Mouse (Mus musculus) liver, adult (tissue): ENCODE data around the gene Rap1gap2.

Experiments
- GATA4 ChIP-seq: IDR thresholded peaks from 2 replicates; pipeline ENCODE4 v1.6.1; 2014; ENCODE audit warnings: mild to moderate bottlenecking, low read length; ENCODE audit not compliant: insufficient replicate concordance

Rap1gap2 gene

DNA sequence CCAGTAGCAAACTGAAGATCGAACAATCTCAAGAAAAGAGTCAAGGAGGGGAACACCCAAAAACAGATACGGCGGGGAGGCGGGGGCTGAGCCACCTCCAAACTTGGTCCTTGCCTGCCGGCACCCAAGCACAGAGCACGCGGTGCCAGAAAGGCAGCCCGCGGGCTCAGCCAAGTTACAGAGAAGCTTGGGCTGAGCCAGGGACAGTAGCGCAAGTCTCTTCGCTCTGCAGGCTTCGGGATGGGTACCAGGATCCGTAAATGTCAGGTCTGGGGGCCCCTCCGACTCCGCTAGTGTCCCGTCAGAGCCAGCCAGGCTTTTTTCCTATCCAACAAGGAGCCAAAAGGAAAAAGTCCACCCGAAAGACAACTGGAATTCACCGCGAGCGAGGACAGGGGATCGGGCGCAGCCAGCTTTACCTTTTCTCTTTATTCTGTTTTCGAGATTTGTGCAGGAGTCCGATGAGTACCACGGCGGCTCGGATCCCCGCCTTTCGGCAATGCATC lies 88.7 kb downstream of the Rap1gap2 start:
- TF ChIP-seq GATA4 = no peak

DNA sequence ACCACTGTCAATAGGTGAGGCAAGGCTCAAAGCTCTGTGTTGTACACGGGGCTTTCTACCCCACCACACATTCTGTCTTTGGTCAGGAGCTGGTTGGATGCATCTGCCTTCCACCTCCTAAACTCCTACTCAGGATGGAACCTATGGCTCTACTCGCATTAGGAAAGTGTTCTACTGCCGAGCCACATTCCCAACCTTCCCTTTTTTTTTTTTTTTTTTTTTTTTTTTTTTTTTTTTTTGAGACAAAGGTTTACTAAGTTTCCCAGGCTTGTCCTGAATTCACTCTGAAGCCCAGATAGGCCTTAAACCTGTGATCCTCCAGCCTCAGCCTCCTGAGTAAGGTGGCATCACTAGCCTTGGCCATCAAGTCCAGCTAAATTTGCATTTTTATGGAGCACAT lies 90.5 kb downstream of the Rap1gap2 start:
- no peak for TF ChIP-seq GATA4

DNA sequence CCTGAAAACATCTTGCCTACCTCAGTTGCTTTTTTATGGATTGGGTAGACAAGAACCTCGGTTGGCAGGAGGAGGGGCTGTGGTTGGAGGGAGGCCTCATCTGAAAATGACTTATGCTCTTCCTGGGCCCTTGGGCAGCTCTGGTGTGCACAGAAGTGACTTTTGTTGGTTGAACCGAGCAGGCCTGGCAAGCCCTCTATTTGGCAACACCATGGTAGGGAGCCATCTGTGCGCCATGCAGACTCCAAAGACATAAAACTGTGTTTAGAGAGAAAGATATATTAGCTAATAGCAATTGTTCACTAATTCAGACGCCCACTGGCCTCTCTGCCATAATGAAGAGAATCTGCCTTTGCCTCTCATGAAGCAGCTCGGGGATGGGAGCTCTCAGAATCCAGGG lies 94.6 kb downstream of the Rap1gap2 start:
- TF ChIP-seq GATA4 = no peak

DNA sequence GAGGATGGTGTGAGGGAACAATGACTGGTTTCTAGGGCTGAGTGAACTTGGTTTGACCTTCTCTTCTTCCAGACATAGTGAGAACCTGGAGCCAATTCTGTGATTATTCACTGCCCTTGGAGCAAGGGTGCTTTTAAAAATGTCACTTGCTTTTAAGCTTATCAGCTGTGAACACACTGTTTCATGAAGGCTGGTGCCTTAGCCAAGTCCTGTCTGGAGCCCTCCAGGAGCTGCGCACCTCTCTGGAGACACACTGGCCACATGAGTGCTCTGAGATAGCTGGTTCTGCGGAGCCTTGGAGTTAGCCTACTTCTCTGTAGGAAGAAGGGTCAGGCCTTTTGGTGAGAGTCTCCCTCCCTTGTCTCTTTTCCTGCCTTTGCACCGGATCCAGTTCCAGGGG lies 95.7 kb downstream of the Rap1gap2 start:
- no peak for TF ChIP-seq GATA4

DNA sequence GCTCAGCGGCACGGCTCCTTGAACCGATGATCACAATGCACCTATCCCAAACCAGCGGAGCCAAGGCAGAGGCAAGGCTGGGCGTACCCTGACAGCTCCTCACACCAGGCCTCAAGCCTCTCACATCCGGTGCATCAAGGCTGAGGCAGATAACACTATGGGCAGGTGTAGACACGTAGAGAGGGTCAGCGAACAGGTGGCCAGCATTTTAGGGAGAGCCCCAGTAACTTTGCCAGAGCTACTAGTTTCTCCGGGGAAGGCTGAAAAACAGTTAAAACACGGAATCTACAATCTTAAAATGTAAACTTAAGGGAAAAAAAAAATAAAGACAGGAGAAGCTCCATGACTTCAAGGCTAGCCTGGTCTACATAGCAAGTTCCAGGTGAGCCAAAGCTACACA lies 98.1 kb downstream of the Rap1gap2 start:
- no peak for TF ChIP-seq GATA4

DNA sequence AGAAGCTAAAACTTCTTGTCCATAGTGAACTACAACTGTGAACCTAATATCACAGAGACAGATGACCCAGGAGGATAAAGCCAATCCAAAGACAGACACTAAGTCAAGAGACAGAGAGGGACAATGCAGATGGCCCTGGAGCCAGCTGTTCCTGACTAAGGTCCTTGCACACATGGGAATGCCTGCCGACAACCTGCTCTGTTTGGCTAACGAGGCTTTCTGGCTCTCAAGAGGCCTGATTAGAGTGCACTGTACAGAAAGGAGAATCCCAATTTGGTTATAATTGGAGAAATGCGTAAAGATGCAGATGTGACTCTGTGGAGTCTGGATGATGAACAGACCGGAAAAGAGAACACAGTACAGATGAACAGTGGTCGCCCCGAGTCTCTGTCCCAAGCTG lies 104.4 kb downstream of the Rap1gap2 start:
- no peak for TF ChIP-seq GATA4

DNA sequence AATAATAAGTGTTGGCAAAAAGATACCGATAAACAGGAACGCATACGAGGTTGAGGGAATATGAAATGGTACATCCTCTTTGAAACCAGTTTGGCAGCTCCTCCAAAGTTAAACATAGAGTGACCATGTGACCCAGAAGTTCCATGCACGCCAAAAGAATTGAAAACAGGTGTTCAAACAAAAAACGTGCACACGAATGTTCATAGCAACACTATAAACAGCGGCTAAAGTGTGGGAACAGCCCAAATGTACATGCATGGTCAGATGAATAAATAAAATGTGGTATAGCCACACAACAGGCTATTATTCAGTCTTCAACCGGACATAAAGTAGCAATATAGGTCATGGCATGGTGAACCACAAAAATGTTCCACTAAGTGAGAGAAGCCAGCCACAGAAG lies 108.2 kb downstream of the Rap1gap2 start:
- TF ChIP-seq GATA4 = no peak

DNA sequence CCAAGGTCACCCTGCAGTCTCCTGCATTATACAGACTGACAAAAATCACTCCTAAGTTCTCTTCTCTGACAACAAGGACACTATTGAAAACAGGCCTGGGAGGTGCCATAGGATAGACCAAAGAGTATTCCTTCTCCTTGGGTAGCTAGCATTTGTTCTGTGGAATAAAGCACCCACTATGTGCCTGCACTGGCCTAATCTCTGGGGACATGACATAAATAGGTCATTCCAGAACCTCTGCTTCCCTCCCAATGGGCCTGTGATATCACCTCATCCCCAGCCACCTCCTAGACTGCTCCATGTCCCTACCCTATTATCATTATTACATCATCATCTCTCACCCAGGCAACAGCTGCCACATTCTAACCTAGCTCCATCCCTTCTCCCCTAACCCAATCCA lies 108.7 kb downstream of the Rap1gap2 start:
- TF ChIP-seq GATA4 = no peak

DNA sequence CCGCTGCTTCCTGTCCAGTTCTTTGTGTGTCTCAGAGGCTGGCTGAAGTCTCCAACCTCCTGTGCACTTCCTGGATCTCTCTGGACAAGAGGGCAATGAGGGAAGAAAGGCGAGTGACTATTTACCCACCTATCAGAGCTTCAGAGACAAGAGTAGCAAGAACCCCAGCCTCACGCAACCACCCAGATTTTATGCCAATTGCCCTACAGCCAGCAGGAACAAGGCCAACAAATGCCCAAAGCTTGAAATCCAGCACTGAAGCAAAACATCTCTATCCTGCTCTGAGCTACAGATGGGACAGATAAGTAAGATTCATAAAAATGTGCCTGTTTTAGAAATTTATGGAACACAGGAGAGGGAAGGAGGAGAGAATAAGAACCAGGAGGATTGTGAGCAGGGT lies 109.7 kb downstream of the Rap1gap2 start:
- no peak for TF ChIP-seq GATA4

DNA sequence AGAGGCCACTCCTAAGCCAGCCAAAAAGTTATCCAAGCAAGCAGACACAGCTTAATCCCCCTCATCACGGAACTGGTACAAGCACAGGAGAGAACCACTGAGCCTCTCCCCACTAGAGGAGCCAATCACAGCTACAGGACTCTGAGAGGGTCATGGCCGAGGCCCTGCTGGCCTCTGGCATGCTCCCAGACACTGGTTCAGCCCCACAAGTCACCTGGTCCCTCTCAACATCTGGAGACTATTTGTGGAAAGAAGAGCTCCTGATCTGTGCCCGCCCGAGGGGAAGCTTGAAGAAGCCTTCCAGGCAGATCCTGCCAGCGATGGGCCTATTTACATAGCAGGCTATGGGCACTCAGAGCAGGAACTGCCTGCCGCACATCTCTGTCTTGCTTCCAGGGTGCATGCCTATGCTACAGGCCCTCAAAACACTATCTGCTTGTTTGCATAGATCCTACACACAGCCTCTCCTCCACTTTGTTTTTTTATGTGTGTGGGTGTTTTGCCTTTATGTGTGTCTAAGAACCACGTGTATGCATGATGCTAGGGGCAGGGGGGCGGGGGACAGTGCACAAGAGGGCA lies 111.1 kb downstream of the Rap1gap2 start:
- TF ChIP-seq GATA4 = no peak

DNA sequence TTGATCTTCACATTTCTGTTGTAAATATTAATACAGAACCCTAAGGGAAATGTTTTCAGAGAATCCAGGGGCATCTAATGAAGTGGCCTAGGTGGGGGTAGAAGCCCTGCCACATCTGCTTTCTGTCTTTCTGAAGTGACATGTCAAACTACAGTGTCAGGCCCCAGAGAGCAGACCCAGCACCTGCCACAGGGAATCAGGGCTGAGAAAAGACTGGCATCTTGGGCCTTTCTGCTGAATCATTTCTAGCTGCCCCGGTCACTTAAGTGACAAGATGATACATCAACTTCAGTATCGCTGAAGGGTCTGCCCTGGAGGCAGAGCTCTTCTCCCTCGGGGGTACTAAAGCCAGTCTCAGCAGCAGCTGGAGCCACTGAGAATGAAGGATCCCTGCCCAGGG lies 111.7 kb downstream of the Rap1gap2 start:
- TF ChIP-seq GATA4 = no peak

DNA sequence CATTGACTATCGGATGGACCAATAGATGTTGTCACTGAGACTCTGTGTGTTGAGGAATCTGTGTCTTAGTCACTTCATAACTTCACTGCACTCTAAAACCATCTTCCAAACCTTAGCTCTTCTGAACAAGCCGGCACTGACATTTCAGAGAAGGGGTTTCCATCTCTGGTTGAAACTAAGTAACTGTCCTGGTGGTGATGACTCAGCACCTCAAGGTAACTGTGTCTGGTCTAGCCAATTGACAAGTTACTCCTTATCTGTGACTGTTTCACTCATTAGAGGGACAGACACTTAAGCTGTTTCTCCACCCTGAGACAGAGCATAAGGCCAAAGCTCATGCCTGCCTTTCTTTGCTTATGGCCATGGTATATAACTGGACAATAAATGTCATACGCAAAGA lies 114.1 kb downstream of the Rap1gap2 start:
- TF ChIP-seq GATA4 = no peak

DNA sequence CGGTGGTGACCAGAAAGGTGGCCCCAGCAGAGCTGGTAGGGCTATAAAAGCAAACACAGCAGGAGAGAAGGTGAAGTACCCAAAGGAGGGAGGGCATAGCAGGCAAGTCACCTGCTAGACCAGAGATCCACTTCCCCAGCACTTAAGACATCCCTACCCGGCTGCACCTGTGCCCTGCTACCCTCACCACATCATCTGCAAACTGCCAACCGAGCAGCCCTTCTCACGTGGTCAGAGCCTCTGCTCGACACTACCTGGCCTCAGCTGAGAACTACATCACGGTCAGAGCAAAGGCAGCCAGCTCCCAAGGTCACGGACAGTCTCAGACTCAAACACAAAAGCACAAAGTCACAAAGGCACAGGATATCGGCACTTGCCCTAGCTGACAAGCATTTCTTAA lies 116.8 kb downstream of the Rap1gap2 start:
- no peak for TF ChIP-seq GATA4

DNA sequence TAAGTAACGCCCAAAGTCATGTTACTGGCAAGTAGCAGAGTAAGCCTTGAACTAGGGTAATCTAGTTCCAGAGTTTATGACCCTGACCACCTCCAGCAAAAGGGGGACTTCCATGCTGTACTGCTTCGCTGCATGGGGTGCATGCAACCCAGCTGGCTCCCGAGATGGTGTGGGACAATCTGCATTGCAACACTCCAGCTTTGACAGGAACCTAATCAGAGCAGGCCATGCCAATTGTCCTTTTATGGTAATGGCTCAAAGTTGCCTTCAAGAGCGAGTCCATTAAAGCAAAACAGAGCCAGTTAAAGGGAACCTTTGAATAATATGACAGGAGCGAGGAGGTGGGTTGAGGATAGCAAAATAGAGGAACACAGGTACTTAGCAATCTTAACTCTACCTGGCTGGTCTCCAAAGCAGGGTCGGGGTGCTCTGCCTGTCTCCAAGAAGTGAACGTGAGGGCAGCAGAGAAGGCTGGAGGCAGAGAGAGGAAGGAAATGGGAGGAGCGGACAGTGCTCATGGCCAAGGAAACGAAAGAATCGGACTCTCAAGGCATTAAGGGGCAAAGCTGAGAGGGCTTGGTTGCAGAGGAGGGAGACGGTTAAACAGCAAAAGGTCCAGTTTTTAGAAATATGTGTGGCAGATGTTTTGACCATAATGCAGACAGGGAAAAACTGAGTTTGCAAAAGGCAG lies 117.4 kb downstream of the Rap1gap2 start:
- TF ChIP-seq GATA4 = no peak

DNA sequence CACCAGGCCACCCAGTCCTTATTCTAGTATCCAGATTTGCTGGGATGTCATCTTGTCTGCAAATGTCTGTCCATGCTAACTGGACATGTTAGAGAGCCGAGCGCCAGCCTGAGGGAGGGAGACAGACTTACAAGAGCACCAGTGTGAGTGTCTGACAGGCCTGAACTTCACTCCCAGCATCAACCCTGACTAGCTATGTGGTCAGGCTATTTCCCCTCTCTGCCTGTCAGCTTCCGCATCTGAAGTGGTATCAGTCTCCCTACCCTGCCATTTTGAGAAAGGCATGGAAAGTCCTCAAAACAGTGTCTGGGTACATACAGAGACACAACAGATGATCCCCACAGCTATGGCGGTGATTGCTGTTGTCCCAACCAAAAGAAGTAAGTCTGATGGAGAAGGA lies 119.6 kb downstream of the Rap1gap2 start:
- no peak for TF ChIP-seq GATA4

DNA sequence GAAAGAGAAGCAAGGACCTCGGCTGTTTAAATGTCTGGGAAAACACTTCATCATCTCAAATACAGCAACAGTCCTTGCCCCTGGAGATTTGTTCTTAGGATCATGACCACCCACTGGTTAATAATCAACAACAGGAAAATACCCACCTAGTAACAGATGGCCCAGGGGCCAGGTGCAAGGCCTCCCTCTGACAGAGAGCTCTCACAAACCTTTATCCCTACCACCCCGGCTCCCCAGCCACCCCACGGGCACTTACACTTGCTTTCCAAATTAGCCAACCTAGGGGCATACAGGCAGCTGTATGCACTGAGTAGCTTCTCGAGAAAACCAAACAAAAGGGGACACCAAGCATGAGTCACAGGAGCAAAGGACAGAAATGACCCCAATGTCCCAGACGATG lies 121.5 kb downstream of the Rap1gap2 start:
- TF ChIP-seq GATA4 = no peak

DNA sequence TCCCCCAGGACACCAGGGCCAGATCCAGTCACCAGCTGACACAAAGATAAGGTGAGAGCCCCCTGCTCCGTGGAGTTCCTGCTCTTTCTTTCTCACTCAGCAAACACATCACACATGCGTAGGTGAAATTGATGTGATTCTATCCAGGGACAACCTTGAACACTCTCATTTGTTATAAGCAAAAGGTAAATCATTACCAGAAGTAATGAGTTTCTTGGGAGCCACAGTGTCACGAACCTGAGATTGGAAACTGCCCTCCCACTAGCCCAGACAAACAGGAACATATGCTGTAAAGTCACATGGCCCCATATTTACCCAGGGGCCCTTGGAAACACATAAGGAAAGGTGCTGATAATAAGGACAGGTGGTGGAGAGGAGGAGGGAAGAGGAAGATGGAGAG lies 122.8 kb downstream of the Rap1gap2 start:
- no peak for TF ChIP-seq GATA4
